Mouse (Mus musculus): Measurements from ENCODE around the gene Rhox4g. TPM values are rescaled to one million over a fixed set of nuclear protein-coding genes. Genes with fewer than 3 reads are reported as not detected.

The Rhox4g gene
- total and polyA plus RNA-seq, 2 experiments from 2014 or later, result not detected

Other genes with a start within 250 kb of the Rhox4g start
- gene Rhox2b, start 239.3 kb downstream of the Rhox4g start, total RNA-seq (2014; rRNA removed; ENCODE audit: low replicate concordance), result not detected in 2 replicates
- not detected in 2 replicates for gene Rhox2b, start 239.3 kb downstream of the Rhox4g start, polyA plus RNA-seq (2015; fragmentation: Nextera tagmentation; extraction: Ambion mirVana)
- not detected in 2 replicates for gene Rhox4b, start 218.8 kb downstream of the Rhox4g start, total RNA-seq (2014; rRNA removed; ENCODE audit: low replicate concordance)
- gene Rhox4b, start 218.8 kb downstream of the Rhox4g start, polyA plus RNA-seq (2015; fragmentation: Nextera tagmentation; extraction: Ambion mirVana), result not detected in 2 replicates
- gene Rhox2c, start 197.6 kb downstream of the Rhox4g start, total RNA-seq (2014; rRNA removed; ENCODE audit: low replicate concordance), result not detected in 2 replicates
- gene Rhox2c, start 197.6 kb downstream of the Rhox4g start, polyA plus RNA-seq (2015; fragmentation: Nextera tagmentation; extraction: Ambion mirVana), result not detected in 2 replicates
- not detected in 2 replicates for gene Rhox3c, start 192.7 kb downstream of the Rhox4g start, total RNA-seq (2014; rRNA removed; ENCODE audit: low replicate concordance)
- gene Rhox3c, start 192.7 kb downstream of the Rhox4g start, polyA plus RNA-seq (2015; fragmentation: Nextera tagmentation; extraction: Ambion mirVana), result 0.11 TPM in 1 of 2 replicates, not detected in the other
- not detected in 2 replicates for gene Rhox4c, start 171.0 kb downstream of the Rhox4g start, total RNA-seq (2014; rRNA removed; ENCODE audit: low replicate concordance)
- gene Rhox4c, start 171.0 kb downstream of the Rhox4g start, polyA plus RNA-seq (2015; fragmentation: Nextera tagmentation; extraction: Ambion mirVana), result not detected in 2 replicates
- not detected in 2 replicates for gene Rhox2d, start 157.9 kb downstream of the Rhox4g start, total RNA-seq (2014; rRNA removed; ENCODE audit: low replicate concordance)
- gene Rhox2d, start 157.9 kb downstream of the Rhox4g start, polyA plus RNA-seq (2015; fragmentation: Nextera tagmentation; extraction: Ambion mirVana), result not detected in 2 replicates
- gene Rhox4d, start 137.0 kb downstream of the Rhox4g start, total RNA-seq (2014; rRNA removed; ENCODE audit: low replicate concordance), result not detected in 2 replicates
- not detected in 2 replicates for gene Rhox4d, start 137.0 kb downstream of the Rhox4g start, polyA plus RNA-seq (2015; fragmentation: Nextera tagmentation; extraction: Ambion mirVana)
- gene Rhox2e, start 120.9 kb downstream of the Rhox4g start, total RNA-seq (2014; rRNA removed; ENCODE audit: low replicate concordance), result not detected in 2 replicates
- gene Rhox2e, start 120.9 kb downstream of the Rhox4g start, polyA plus RNA-seq (2015; fragmentation: Nextera tagmentation; extraction: Ambion mirVana), result not detected in 2 replicates
- gene Rhox3e, start 109.3 kb downstream of the Rhox4g start, total RNA-seq (2014; rRNA removed; ENCODE audit: low replicate concordance), result not detected in 2 replicates
- gene Rhox3e, start 109.3 kb downstream of the Rhox4g start, polyA plus RNA-seq (2015; fragmentation: Nextera tagmentation; extraction: Ambion mirVana), result not detected in 2 replicates
- not detected in 2 replicates for gene Rhox4e, start 93.9 kb downstream of the Rhox4g start, total RNA-seq (2014; rRNA removed; ENCODE audit: low replicate concordance)
- gene Rhox4e, start 93.9 kb downstream of the Rhox4g start, polyA plus RNA-seq (2015; fragmentation: Nextera tagmentation; extraction: Ambion mirVana), result not detected in 2 replicates
- gene Rhox2f, start 79.9 kb downstream of the Rhox4g start, total RNA-seq (2014; rRNA removed; ENCODE audit: low replicate concordance), result not detected in 2 replicates
- not detected in 2 replicates for gene Rhox2f, start 79.9 kb downstream of the Rhox4g start, polyA plus RNA-seq (2015; fragmentation: Nextera tagmentation; extraction: Ambion mirVana)
- not detected in 2 replicates for gene Rhox3f, start 70.3 kb downstream of the Rhox4g start, total RNA-seq (2014; rRNA removed; ENCODE audit: low replicate concordance)
- gene Rhox3f, start 70.3 kb downstream of the Rhox4g start, polyA plus RNA-seq (2015; fragmentation: Nextera tagmentation; extraction: Ambion mirVana), result not detected in 2 replicates
- not detected in 2 replicates for gene Rhox4f, start 43.6 kb downstream of the Rhox4g start, total RNA-seq (2014; rRNA removed; ENCODE audit: low replicate concordance)
- not detected in 2 replicates for gene Rhox4f, start 43.6 kb downstream of the Rhox4g start, polyA plus RNA-seq (2015; fragmentation: Nextera tagmentation; extraction: Ambion mirVana)
- not detected in 2 replicates for gene Rhox3g, start 22.7 kb downstream of the Rhox4g start, total RNA-seq (2014; rRNA removed; ENCODE audit: low replicate concordance)
- gene Rhox3g, start 22.7 kb downstream of the Rhox4g start, polyA plus RNA-seq (2015; fragmentation: Nextera tagmentation; extraction: Ambion mirVana), result not detected in 2 replicates
- not detected in 2 replicates for gene Rhox2g, start 7.9 kb downstream of the Rhox4g start, total RNA-seq (2014; rRNA removed; ENCODE audit: low replicate concordance)
- gene Rhox2g, start 7.9 kb downstream of the Rhox4g start, polyA plus RNA-seq (2015; fragmentation: Nextera tagmentation; extraction: Ambion mirVana), result not detected in 2 replicates
- gene Rhox3h, start 17.4 kb upstream of the Rhox4g start, total RNA-seq (2014; rRNA removed; ENCODE audit: low replicate concordance), result not detected in 2 replicates
- gene Rhox3h, start 17.4 kb upstream of the Rhox4g start, polyA plus RNA-seq (2015; fragmentation: Nextera tagmentation; extraction: Ambion mirVana), result not detected in 2 replicates
- not detected in 2 replicates for gene Rhox2h, start 21.9 kb upstream of the Rhox4g start, total RNA-seq (2014; rRNA removed; ENCODE audit: low replicate concordance)
- gene Rhox2h, start 21.9 kb upstream of the Rhox4g start, polyA plus RNA-seq (2015; fragmentation: Nextera tagmentation; extraction: Ambion mirVana), result not detected in 2 replicates
- gene Rhox5, start 153.5 kb upstream of the Rhox4g start, total RNA-seq (2014; rRNA removed; ENCODE audit: low replicate concordance), result 0.54 TPM in 1 of 2 replicates, not detected in the other
- 8.0 and 8.4 TPM in 2 replicates for gene Rhox5, start 153.5 kb upstream of the Rhox4g start, polyA plus RNA-seq (2015; fragmentation: Nextera tagmentation; extraction: Ambion mirVana)
- gene Rhox6, start 175.6 kb upstream of the Rhox4g start, total RNA-seq (2014; rRNA removed; ENCODE audit: low replicate concordance), result not detected in 2 replicates
- gene Rhox6, start 175.6 kb upstream of the Rhox4g start, polyA plus RNA-seq (2015; fragmentation: Nextera tagmentation; extraction: Ambion mirVana), result not detected in 2 replicates
- not detected in 2 replicates for gene Rhox7a, start 180.4 kb upstream of the Rhox4g start, total RNA-seq (2014; rRNA removed; ENCODE audit: low replicate concordance)
- gene Rhox7a, start 180.4 kb upstream of the Rhox4g start, polyA plus RNA-seq (2015; fragmentation: Nextera tagmentation; extraction: Ambion mirVana), result not detected in 2 replicates
- not detected in 2 replicates for gene Rhox8, start 227.6 kb upstream of the Rhox4g start, total RNA-seq (2014; rRNA removed; ENCODE audit: low replicate concordance)
- 0.12 TPM in 1 of 2 replicates, not detected in the other for gene Rhox8, start 227.6 kb upstream of the Rhox4g start, polyA plus RNA-seq (2015; fragmentation: Nextera tagmentation; extraction: Ambion mirVana)
- gene Rhox7b, start 245.9 kb upstream of the Rhox4g start, total RNA-seq (2014; rRNA removed; ENCODE audit: low replicate concordance), result not detected in 2 replicates
- gene Rhox7b, start 245.9 kb upstream of the Rhox4g start, polyA plus RNA-seq (2015; fragmentation: Nextera tagmentation; extraction: Ambion mirVana), result not detected in 2 replicates